Mouse (Mus musculus) liver, embryonic 14.5 days (tissue): Measurements from ENCODE around the gene Gtf2i.

ENCODE experiments used
- CTCF ChIP-seq: IDR thresholded peaks from 2 replicates; pipeline ENCODE4 v1.5.1; 2016; ENCODE audit warnings: antibody characterized with exemption, low read depth, control low read depth
- EP300 ChIP-seq: IDR thresholded peaks from 2 replicates; pipeline ENCODE4 v1.6.1; 2016; ENCODE audit warnings: antibody characterized with exemption, low read depth

DNA sequence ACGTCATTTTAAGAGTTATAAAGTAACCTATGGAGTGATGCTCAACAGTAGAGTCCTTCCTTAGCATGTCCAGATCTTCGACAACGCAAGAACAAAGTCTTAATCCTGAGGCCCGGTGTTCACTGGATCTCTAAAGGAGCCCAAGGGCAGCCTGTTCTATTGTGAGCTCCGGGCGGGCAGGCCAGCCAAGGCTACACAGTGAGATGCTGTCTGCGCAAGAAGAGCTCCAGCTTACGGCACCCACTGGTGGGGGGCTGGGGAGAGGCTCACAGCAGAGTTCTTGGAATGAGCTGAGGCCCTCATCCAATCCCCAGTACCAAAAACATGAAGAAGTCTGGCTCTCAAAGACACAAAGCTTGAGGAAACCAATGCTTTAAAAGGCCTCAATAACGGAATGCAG is 4.4 kb downstream of the Gtf2i start:
- TF ChIP-seq EP300 (no peak), CTCF (no peak)
